Mouse (Mus musculus) heart, embryonic 10.5 days (tissue): ENCODE data around the gene Epop. TPM values are rescaled to one million over a fixed set of nuclear protein-coding genes. Genes with fewer than 3 reads are reported as not detected.
A peak's percentile ranks its signal among the peaks of the same experiment; 100 is the strongest.

Experiments
- DNase-seq: peaks from one replicate; pipeline ENCODE4 v3.0.0-alpha.2; 2017; ENCODE audit warnings: low spot score
- H3K27ac ChIP-seq: fragments of 300-500 bp; sonication (generic); 2 replicates; pipeline ENCODE4 v1.5.1; 2016; ENCODE audit warnings: mild to moderate bottlenecking
- H3K27me3 ChIP-seq: fragments of 300-500 bp; sonication (generic); 2 replicates; pipeline ENCODE4 v1.6.1; 2016; ENCODE audit warnings: mild to moderate bottlenecking; ENCODE audit not compliant: poor library complexity, insufficient read depth, severe bottlenecking
- H3K36me3 ChIP-seq: fragments of 300-500 bp; sonication (generic); 2 replicates; pipeline ENCODE4 v1.6.1; 2016; ENCODE audit warnings: mild to moderate bottlenecking, moderate library complexity
- H3K4me1 ChIP-seq: fragments of 300-500 bp; sonication (generic); 2 replicates; pipeline ENCODE4 v1.6.1; 2016; ENCODE audit warnings: mild to moderate bottlenecking
- H3K4me3 ChIP-seq: fragments of 300-500 bp; sonication (generic); 2 replicates; pipeline ENCODE4 v1.5.1; 2016; ENCODE audit warnings: mild to moderate bottlenecking, moderate library complexity
- H3K9me3 ChIP-seq: fragments of 300-500 bp; sonication (generic); 2 replicates; pipeline ENCODE4 v1.6.1; 2016; ENCODE audit warnings: mild to moderate bottlenecking, moderate library complexity
- WGBS: fragments of 180-500 bp; shearing (Covaris S2); methylation state at CpG from one replicate; pipeline ENCODE4 v1.1.7; 2016; 5-methylcytosine and 5-hydroxymethylcytosine counted together
- polyA plus RNA-seq: library from polyadenylated mRNA; unstranded; fragments of >200 nt; fragmentation: Nextera tagmentation; extraction: Ambion mirVana; gene quantifications from 2 replicates; pipeline ENCODE4 v1.2.1, GENCODE M21; 2016

The Epop gene
- polyA plus RNA-seq, 1 experiment from 2014 or later: 8.5 TPM

DNA sequence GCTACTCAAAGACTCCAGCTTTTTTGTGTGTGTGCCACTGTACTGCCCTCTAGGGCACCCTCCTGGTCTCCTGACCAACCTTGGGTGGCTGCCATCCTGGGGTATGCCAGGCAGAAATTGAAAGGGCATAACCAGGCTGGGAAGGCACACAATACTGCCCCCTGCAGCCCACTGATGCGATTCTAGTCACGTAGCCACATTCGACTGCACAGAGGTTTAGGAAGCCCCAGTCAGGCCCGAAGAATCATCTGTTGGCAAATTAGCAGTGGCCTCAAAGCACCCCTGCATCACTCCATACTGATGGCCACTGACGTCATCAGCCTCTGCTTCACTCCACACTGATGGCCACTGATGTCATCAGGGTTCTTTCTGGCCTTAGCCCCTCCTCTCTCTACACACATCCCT, 10.1 kb downstream of the Epop start:
- Histone ChIP-seq H3K27ac (no peak overlapping the region), H3K36me3 (no peaks in the 10 kb centered on the region), H3K27me3 (peaks cover 55% of the 10 kb centered on the region), H3K4me1 (no peaks in the 10 kb centered on the region), H3K9me3 (no peaks in the 10 kb centered on the region), H3K4me3 (no peak overlapping the region)
- 50% methylated on average over 5 of the region's 5 CpGs for WGBS
- DNase-seq: no peak

DNA sequence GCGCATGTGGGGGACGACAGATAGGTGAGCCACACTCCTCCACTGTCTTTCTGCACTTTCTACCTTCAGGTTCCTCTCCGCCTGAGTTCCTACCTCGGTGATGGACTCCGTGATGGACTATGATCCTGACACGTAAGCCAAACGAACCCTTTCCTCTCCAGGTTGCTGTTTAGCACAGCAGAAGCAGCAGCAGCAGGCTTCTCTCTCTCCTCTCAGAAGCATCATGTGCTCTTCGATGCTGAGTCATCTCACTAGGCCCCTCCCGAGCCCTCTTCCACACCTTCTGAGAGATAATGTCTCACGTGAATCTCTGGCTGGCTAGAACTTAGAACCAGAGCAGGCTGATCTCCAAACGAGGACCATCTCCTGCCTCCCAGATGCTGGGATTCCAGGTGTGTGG, 11.1 kb downstream of the Epop start:
- WGBS: 46% methylated on average over 11 of the region's 11 CpGs
- Histone ChIP-seq H3K9me3 (no peaks in the 10 kb centered on the region), H3K27ac (no peak overlapping the region), H3K27me3 (peaks cover 45% of the 10 kb centered on the region), H3K4me1 (no peaks in the 10 kb centered on the region), H3K36me3 (no peaks in the 10 kb centered on the region), H3K4me3 (no peak overlapping the region)
- no peak for DNase-seq

DNA sequence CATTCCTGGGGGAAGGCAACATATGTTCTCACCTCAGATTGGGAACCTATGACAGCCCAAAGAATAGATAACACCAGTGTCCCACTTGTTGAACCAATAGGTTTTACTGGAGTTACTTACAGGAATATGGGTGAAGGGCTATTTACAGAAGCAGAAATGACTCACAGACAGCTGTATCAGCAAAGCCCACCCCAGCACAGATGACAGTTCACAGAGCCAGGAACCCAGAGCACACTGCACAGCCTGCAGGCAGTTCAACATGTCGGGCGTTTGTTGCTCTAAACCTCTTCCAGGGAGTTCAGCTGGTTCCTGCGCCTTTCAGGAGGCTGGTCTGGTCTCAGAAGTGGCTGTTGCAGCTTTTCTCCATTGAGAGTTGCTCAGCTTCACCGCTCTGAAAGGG, 14.2 kb downstream of the Epop start:
- Histone ChIP-seq H3K27me3 (peaks cover 49% of the 10 kb centered on the region), H3K27ac (no peak overlapping the region), H3K9me3 (no peaks in the 10 kb centered on the region), H3K4me3 (no peak overlapping the region), H3K4me1 (no peaks in the 10 kb centered on the region; the same call in 1 of the 2 replicates), H3K36me3 (no peaks in the 10 kb centered on the region)
- 72% methylated on average over 4 of the region's 4 CpGs for WGBS
- DNase-seq: no peak

DNA sequence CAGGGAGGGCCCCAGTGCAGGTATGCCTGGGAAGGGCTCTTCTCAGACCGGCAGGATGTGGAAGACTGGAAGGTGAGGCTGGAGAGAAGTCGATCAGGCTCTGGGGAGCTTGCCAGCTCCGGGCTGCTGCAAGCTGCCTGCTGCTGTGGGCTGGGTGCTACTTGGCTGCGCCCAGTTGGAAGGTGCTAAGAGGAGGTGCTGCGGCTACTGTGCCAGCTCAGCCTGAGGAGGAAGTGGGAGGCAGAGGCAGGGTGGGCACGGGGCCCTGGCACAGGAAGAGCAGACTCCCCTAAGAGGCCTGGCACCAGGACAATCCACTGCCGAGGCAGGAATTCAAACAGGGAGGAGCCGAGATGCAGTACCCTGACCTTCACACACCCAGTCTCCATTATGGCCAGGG, 18.4 kb downstream of the Epop start:
- no peaks in the 10 kb centered on the region for H3K36me3 ChIP-seq
- no peak for DNase-seq
- WGBS: 69% methylated on average over 8 of the region's 8 CpGs
- peaks cover 28% of the 10 kb centered on the region for H3K27me3 ChIP-seq
- no peaks in the 10 kb centered on the region for H3K9me3 ChIP-seq
- no peak overlapping the region for H3K4me3 ChIP-seq
- H3K4me1 ChIP-seq: no peaks in the 10 kb centered on the region; the same call in 1 of the 2 replicates
- H3K27ac ChIP-seq: no peak overlapping the region

DNA sequence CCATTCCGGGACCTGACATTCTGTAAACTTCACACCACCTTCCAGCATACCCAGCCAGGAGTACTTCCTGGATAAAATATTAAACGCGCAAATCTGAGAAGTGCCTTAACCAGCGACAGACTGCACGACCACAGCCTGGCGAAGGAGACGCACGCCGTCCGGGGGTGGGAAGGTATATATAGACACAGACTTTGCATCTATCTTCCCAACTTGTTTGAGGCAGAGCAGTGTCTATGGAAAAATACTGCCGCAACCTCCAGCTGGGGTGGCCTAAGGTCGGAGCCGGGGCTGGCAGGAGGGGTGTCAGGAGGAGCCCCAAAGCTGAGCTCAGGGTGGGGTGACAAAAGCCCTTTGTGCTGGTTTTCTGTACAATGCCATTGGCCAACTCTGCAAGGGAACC, 19.8 kb downstream of the Epop start:
- H3K27ac ChIP-seq: no peak overlapping the region
- DNase-seq: no peak
- H3K9me3 ChIP-seq: no peaks in the 10 kb centered on the region
- WGBS: 89% methylated on average over 13 of the region's 13 CpGs
- H3K36me3 ChIP-seq: no peaks in the 10 kb centered on the region
- peaks cover 33% of the 10 kb centered on the region for H3K27me3 ChIP-seq
- H3K4me1 ChIP-seq: no peaks in the 10 kb centered on the region; the same call in 1 of the 2 replicates
- H3K4me3 ChIP-seq: no peak overlapping the region

DNA sequence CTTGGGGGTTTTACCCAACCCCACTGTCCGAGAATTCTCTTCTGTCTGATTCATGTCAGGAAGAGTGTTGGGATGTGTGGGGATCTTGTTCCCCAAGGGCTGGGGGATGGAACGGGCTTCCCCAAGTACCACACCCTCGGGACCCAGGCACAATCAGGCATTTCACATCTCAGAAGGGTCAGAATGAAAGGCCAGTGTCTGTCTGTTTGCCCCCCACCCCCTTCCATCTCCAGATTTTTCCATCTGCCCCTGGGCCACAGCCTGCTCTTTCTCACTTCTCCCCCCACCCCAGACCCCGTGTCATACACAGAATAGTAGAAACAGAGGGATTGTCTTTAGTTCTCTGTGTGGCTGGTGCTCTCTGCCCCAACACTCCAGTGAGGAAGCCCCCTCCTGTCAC, 20.6 kb downstream of the Epop start:
- peaks cover 38% of the 10 kb centered on the region for H3K27me3 ChIP-seq
- H3K9me3 ChIP-seq: no peaks in the 10 kb centered on the region
- no peak for DNase-seq
- no peak overlapping the region for H3K27ac ChIP-seq
- no peak overlapping the region for H3K4me3 ChIP-seq
- H3K36me3 ChIP-seq: no peaks in the 10 kb centered on the region
- WGBS: 60% methylated on average over 4 of the region's 4 CpGs
- H3K4me1 ChIP-seq: no peaks in the 10 kb centered on the region; the same call in 1 of the 2 replicates

DNA sequence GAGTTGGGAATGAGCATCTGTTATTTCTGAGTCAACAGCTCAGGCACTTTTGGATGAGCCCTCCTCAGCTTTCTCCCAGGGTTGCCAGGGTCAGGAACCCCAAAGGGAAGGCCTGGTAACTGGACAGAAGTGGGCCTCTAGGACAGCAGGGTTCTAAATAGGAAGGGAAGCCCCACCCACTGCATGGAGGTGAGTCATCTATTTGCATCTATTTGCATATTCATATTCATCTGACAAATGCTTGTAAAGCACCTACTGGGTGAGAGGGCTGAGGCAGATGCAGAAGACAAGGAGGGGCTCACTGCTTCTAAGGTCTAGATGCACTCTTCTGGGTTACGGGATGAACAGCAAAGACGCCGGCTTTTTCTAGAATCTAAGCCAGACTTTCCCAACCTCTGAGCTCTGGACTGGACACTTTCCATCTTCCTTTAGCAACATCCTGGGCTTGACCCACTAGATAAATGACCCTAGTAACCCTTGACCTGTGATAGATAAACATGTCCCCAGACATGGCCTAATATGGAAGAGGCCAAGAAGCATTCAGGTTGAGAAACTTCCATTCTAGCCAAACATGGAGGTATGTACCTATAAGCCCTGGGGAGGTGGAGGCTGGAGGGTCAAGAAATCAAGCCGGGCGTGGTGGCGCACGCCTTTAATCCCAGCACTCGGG, 22.3 kb downstream of the Epop start:
- no peak overlapping the region for H3K27ac ChIP-seq
- no peak for DNase-seq
- H3K27me3 ChIP-seq: peaks cover 38% of the 10 kb centered on the region
- H3K36me3 ChIP-seq: no peaks in the 10 kb centered on the region
- H3K9me3 ChIP-seq: no peaks in the 10 kb centered on the region
- WGBS: 91% methylated on average over 8 of the region's 8 CpGs
- H3K4me1 ChIP-seq: peaks cover 4% of the 10 kb centered on the region; the same call in 1 of the 2 replicates
- no peak overlapping the region for H3K4me3 ChIP-seq

DNA sequence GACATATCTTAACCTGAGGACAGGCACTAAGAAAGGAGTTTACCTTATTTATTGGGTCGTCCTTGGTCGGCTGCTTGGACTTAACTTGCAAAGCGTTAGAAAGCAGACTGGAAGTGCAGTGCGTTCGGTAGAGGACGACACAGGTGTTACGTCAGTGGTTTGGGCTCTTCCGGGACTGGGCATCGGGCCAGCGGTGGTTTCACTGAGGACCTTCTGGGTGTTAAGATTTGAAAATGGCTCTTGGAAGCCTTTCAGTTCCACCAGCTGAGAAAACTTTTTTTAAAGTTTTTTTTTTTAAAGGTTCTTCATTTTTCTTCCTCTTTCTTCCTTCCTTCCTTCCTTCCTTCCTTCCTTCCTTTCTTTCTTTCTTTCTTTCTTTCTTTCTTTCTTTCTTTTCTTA, 25.6 kb downstream of the Epop start:
- Histone ChIP-seq H3K4me3 (no peak overlapping the region), H3K9me3 (no peaks in the 10 kb centered on the region), H3K27ac (no peak overlapping the region), H3K4me1 (0 out of 2 replicates have a peak, but pooled peaks cover 4% of the 10 kb centered on the region), H3K27me3 (peaks cover 17% of the 10 kb centered on the region), H3K36me3 (no peaks in the 10 kb centered on the region)
- WGBS: 70% methylated on average over 10 of the region's 10 CpGs
- no peak for DNase-seq

DNA sequence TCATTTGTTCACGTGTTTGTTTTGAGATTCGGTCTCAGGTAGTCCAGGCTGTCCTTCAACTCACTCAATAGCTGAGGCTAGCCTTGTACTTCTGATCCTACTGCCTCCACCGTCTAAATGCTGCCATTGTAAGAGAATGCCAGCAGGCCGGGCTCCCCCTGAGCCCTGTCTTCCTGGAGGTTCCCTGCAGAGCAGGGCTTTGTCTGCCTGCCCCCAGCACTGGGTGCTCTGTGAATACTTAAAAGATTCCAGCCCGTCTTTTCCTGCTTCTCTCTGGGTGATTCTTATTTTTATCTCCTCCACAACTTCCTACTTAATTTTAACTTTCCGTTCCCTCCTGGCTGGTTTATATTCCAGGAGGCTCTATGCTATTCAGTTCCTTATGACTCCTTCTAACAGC, 27.3 kb downstream of the Epop start:
- Histone ChIP-seq H3K4me3 (no peak overlapping the region), H3K36me3 (no peaks in the 10 kb centered on the region), H3K27ac (peak overlapping the region; percentile 52), H3K4me1 (0 out of 2 replicates have a peak, but pooled peaks cover 4% of the 10 kb centered on the region), H3K9me3 (no peaks in the 10 kb centered on the region), H3K27me3 (peaks cover 13% of the 10 kb centered on the region; the same call in 1 of the 2 replicates)
- no peak for DNase-seq
- WGBS: 23% methylated on average over 6 of the region's 6 CpGs

DNA sequence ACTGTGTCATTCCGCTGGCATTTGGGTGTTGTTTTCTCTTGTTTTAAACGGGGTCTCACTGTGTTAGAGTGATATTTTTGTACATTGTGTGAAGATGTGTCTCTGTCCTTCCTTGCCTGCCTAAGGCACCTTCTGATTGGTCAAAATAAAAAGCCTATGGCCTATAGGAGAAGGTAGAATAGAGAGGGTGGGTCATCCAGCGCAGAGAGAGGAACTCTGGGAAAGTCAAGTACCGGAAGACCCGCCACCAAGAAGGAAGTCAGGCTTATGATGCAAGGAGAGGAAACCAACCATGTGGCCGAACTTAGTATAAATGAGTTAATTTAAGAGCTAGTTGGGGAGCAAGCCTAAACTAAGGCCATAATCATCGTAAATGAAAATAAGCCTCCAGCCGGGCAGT, 30.4 kb downstream of the Epop start:
- Histone ChIP-seq H3K9me3 (no peaks in the 10 kb centered on the region), H3K27ac (no peak overlapping the region), H3K4me3 (no peak overlapping the region), H3K36me3 (no peaks in the 10 kb centered on the region), H3K4me1 (0 out of 2 replicates have a peak, but pooled peaks cover 4% of the 10 kb centered on the region), H3K27me3 (no peaks in the 10 kb centered on the region)
- 77% methylated on average over 8 of the region's 8 CpGs for WGBS
- no peak for DNase-seq

DNA sequence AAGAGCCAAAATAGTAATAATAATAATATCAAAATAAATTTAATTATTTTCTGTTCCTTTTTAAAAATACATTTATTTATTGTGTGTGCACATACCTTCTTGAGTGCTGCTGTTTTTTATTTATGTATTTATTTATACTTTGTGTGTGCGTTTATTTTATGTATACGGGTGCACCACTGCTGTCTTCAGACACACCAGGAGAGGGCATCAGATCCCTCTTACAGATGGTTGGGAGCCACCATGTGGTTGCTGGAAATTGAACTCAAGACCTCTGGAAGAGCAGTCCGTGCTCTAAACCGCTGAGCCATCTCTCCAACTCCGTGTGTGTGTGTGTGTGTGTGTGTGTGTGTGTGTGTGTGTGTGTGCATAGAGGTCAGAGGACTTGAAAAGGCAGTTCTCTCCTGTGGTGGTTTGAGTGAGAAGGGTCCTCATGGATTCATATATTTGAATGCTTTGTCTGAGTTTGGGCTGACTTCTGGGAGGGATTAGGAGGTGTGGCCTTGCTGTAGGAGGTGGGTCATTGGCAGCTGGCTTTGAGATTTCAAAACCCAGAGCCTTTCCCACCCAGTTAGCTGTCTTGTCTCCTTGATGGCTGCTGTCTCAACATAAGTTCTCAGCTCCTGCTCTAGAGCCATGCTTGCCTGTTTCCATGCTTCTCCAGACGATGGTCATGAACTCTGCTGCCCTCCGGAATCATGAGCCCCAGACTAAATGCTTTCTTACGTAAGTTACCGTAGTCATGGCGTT, 31.4 kb downstream of the Epop start:
- H3K4me3 ChIP-seq: no peak overlapping the region
- no peak for DNase-seq
- 64% methylated on average over 10 of the region's 10 CpGs for whole genome bisulfite sequencing
- H3K27me3 ChIP-seq: no peaks in the 10 kb centered on the region
- no peak overlapping the region for H3K27ac ChIP-seq
- no peaks in the 10 kb centered on the region for H3K4me1 ChIP-seq
- no peaks in the 10 kb centered on the region for H3K9me3 ChIP-seq
- no peaks in the 10 kb centered on the region for H3K36me3 ChIP-seq

DNA sequence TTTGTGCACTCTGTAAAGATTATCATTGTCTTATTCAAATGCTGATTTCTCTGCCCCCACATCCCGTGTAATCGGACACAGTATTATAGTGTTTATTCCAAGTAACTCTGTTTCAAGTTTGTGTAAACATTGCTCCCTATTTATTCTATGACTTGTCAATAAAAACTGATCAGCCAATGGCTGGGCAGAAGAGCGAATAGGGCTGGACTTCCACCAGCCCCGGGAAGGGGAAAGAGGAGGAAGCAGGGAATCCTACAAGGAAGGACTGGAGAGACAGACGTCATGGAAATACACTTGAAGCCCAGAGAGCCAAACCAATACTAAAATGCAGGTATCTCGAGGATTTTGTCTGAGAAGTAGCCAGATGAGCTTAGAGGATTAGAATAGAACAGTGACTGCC, 35.4 kb downstream of the Epop start:
- Histone ChIP-seq H3K27me3 (peaks cover 14% of the 10 kb centered on the region), H3K36me3 (no peaks in the 10 kb centered on the region), H3K9me3 (no peaks in the 10 kb centered on the region), H3K4me3 (no peak overlapping the region), H3K4me1 (peaks cover 12% of the 10 kb centered on the region), H3K27ac (no peak overlapping the region)
- DNase-seq: no peak
- 48% methylated on average over 6 of the region's 6 CpGs for WGBS

DNA sequence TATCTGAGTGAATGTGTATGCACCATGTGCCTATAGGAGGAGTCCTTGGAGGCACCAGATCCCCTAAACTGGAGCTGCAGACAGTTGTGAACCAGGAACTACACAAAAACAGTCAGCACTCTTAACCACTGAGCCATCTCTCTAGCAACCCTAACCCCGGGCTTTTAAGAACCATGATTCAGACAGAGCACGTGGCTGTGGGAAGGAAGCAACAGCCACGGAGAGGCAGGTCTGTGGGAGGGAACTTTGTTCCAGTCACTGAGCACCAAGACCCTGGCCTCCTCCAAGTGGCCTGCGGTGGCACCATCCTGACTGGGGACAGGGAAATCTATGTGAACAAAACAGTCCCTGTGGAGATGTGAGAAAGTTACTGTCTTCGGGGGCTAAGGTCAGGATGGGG, 37.6 kb downstream of the Epop start:
- WGBS: 53% methylated on average over 5 of the region's 5 CpGs
- no peak overlapping the region for H3K27ac ChIP-seq
- DNase-seq: no peak
- no peaks in the 10 kb centered on the region for H3K9me3 ChIP-seq
- peaks cover 13% of the 10 kb centered on the region for H3K4me1 ChIP-seq
- no peak overlapping the region for H3K4me3 ChIP-seq
- no peaks in the 10 kb centered on the region for H3K36me3 ChIP-seq
- H3K27me3 ChIP-seq: peaks cover 14% of the 10 kb centered on the region
